Mouse (Mus musculus) CD8-positive naive resting alpha-beta T cell, adult 2 months (primary cell): ENCODE measurements at regions not wholly inside any gene's neighbourhood (a gene's known extent, or its start where the extent isn't known, plus 50 kb on each side); places are given as distances from the start of the nearest gene placed in this dataset.
A peak's percentile ranks its signal among the peaks of the same experiment; 100 is the strongest.

Experiments used
- DNase-seq, 2 experiments: peaks; one replicate each; pipeline ENCODE4 v3.0.0; 2022; ENCODE audit warnings: low read depth in 2 of 2, low spot score in 2 of 2

GRCm38 (mm10) chr19:60408436-60408835 is 59.7 kb downstream of the Prlhr start:
- no peak for DNase-seq

- no peak for DNase-seq
Measured at GRCm38 (mm10) chr19:60399425-60399824, 68.7 kb downstream of the Prlhr start.

- no peak for DNase-seq
Measured at GRCm38 (mm10) chr19:60397666-60398065, 70.4 kb downstream of the Prlhr start.

- no peak for DNase-seq
Measured at GRCm38 (mm10) chr19:60396604-60397003, 71.5 kb downstream of the Prlhr start.

GRCm38 (mm10) chr19:60386563-60387241 is 81.4 kb downstream of the Prlhr start:
- DNase-seq = no peak

GRCm38 (mm10) chr19:60384721-60385120 is 83.4 kb downstream of the Prlhr start:
- no peak for DNase-seq

GRCm38 (mm10) chr19:60382661-60383060 is 85.4 kb downstream of the Prlhr start:
- DNase-seq = no peak

GRCm38 (mm10) chr19:60379030-60379605 is 89.0 kb downstream of the Prlhr start:
- DNase-seq = no peak

GRCm38 (mm10) chr19:60363988-60364599 is 104.0 kb downstream of the Prlhr start:
- DNase-seq = no peak

- no peak for DNase-seq
Measured at GRCm38 (mm10) chr19:60344911-60345310, 118.4 kb upstream of the Fam204a start.

- peak in 1 of 2 experiments; percentile 27 for DNase-seq
Measured at GRCm38 (mm10) chr19:60341485-60341884, 115.0 kb upstream of the Fam204a start.

GRCm38 (mm10) chr19:60340234-60340633 is 113.7 kb upstream of the Fam204a start:
- DNase-seq = no peak

GRCm38 (mm10) chr19:60334521-60334920 is 108.0 kb upstream of the Fam204a start:
- DNase-seq = no peak

- no peak for DNase-seq
Measured at GRCm38 (mm10) chr19:60328295-60328694, 101.8 kb upstream of the Fam204a start.

- DNase-seq = no peak
Measured at GRCm38 (mm10) chr19:60325612-60326011, 99.1 kb upstream of the Fam204a start.

- no peak for DNase-seq
Measured at GRCm38 (mm10) chr19:60325112-60325511, 98.6 kb upstream of the Fam204a start.

- DNase-seq = peak; percentile 4 to 34
Measured at GRCm38 (mm10) chr19:60310591-60310990, 84.1 kb upstream of the Fam204a start.

- no peak for DNase-seq
Measured at GRCm38 (mm10) chr19:60302371-60302770, 75.9 kb upstream of the Fam204a start.

GRCm38 (mm10) chr19:60300891-60301290 is 74.4 kb upstream of the Fam204a start:
- no peak for DNase-seq

GRCm38 (mm10) chr19:60290244-60290643 is 63.7 kb upstream of the Fam204a start:
- no peak for DNase-seq

GRCm38 (mm10) chr19:60286810-60287396 is 60.4 kb upstream of the Fam204a start:
- no peak for DNase-seq

GRCm38 (mm10) chr19:60284901-60285300 is 58.4 kb upstream of the Fam204a start:
- DNase-seq = no peak
